Mouse (Mus musculus): ENCODE data around the gene Hist1h3e. TPM values are rescaled to one million over a fixed set of nuclear protein-coding genes. Genes with fewer than 3 reads are reported as not detected.
"Not testable (repeated sequence)": the region's sequence is repeated elsewhere in the genome, so short reads cannot be mapped to it uniquely, and the experiment has no call there.

Gene Hist1h3e
- polyA plus RNA-seq, 2 experiments: 7.0 to 36.1 TPM

GRCm38 (mm10) chr13:23551931-23552914, 9.9 kb downstream of the Hist1h3e start:
- WGBS: 57% methylated on average over 8 of the region's 8 CpGs
- no peaks in the 10 kb centered on the region for H3K9me3 ChIP-seq (ENCODE audit: control insufficient read depth, low read length)

DNA sequence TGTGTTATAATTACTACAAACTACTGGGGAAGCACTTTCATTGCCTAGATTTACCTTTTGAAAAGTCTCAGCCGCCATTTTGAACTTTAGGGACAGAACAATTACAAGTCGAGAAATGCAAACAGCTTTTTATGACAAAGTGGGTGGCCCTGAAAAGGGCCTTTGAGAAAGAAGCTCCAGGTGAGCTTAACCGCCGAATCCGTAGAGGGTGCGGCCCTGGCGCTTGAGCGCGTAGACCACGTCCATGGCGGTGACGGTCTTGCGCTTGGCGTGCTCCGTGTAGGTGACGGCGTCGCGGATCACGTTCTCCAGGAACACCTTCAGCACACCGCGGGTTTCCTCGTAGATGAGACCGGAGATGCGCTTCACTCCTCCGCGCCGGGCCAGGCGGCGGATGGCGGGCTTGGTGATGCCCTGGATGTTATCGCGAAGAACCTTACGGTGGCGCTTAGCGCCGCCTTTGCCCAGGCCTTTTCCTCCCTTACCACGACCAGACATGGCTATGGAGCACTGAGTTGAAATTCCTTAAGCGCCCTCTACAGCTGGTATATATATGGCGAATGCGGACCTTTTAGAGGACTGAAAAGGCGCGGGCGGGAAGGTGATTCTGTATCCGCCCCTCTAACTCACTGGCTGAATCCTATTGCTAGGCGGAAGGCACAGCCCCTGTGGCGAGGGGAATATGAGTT, 10.9 kb downstream of the Hist1h3e start, which contains the start of gene Hist1h4f:
TSS of gene Hist1h4f (minus strand) at position 503 of the 689 bp plus-strand sequence.
- Histone ChIP-seq H3K4me3 (replicated peaks; ENCODE audit: low read length) (peak within 1 kb of the TSS; percentile 36), H3K9ac (ENCODE audit: low read depth, low read length, severe bottlenecking) (peak within 1 kb of the TSS; percentile 48), H3K27ac (replicated peaks; ENCODE audit: low read depth, low read length) (peak within 1 kb of the TSS; percentile 69), H3K4me2 (replicated peaks; ENCODE audit: low read depth, low read length, severe bottlenecking) (peak within 1 kb of the TSS; percentile 46), H3K4me1 (ENCODE audit: control insufficient read depth, insufficient read depth, low read length) (peaks cover 13% of the 10 kb centered on the region)
- not testable (repeated sequence) for H3K27me3 ChIP-seq (ENCODE audit: control insufficient read depth, insufficient read depth, low read length); H3K36me3 ChIP-seq (ENCODE audit: control insufficient read depth, insufficient read depth, low read length); H3K9me3 ChIP-seq (ENCODE audit: control insufficient read depth, low read length)
- peak; percentile 86 for ATAC-seq (ENCODE audit: low FRiP score, low read depth)
- TF ChIP-seq POLR2A (IDR thresholded peaks at IDR 0.05; ENCODE audit: borderline replicate concordance, extremely low read depth, insufficient read depth, insufficient read length): peak; percentile 94; the same call in 1 of the 2 replicates
- DNase-seq (ENCODE audit: low spot score): peak; percentile 98
- WGBS: under 1% methylated on average over 26 of the region's 47 CpGs

More at GRCm38 (mm10) chr13:23551931-23552914, 9.9 kb downstream of the Hist1h3e start:
- peak overlapping the region; percentile 36 for H3K4me3 ChIP-seq (replicated peaks; ENCODE audit: low read length)
- H3K4me1 ChIP-seq (ENCODE audit: control insufficient read depth, insufficient read depth, low read length): peaks cover 15% of the 10 kb centered on the region
- TF ChIP-seq POLR2A (IDR thresholded peaks at IDR 0.05; ENCODE audit: borderline replicate concordance, extremely low read depth, insufficient read depth, insufficient read length): no peak
- DNase-seq (ENCODE audit: low spot score): no peak
- H3K27ac ChIP-seq (replicated peaks; ENCODE audit: low read depth, low read length): peak overlapping the region; percentile 69
- H3K4me2 ChIP-seq (replicated peaks; ENCODE audit: low read depth, low read length, severe bottlenecking): peak overlapping the region; percentile 46; the same call in 1 of the 2 replicates
- H3K27me3 ChIP-seq (ENCODE audit: control insufficient read depth, insufficient read depth, low read length): no peaks in the 10 kb centered on the region
- no peak for ATAC-seq (ENCODE audit: low FRiP score, low read depth)
- no peak overlapping the region for H3K9ac ChIP-seq (ENCODE audit: low read depth, low read length, severe bottlenecking)
- no peaks in the 10 kb centered on the region for H3K36me3 ChIP-seq (ENCODE audit: control insufficient read depth, insufficient read depth, low read length)

- ATAC-seq (ENCODE audit: low FRiP score, low read depth) (no peak), DNase-seq (ENCODE audit: low spot score) (no peak)
- Histone ChIP-seq H3K4me2 (replicated peaks; ENCODE audit: low read depth, low read length, severe bottlenecking) (peak overlapping the region; percentile 46), H3K4me3 (replicated peaks; ENCODE audit: low read length) (peak overlapping the region; percentile 36), H3K4me1 (ENCODE audit: control insufficient read depth, insufficient read depth, low read length) (peaks cover 13% of the 10 kb centered on the region), H3K27ac (replicated peaks; ENCODE audit: low read depth, low read length) (peak overlapping the region; percentile 69), H3K9ac (ENCODE audit: low read depth, low read length, severe bottlenecking) (peak overlapping the region; percentile 48), H3K36me3 (ENCODE audit: control insufficient read depth, insufficient read depth, low read length) (no peaks in the 10 kb centered on the region), H3K9me3 (ENCODE audit: control insufficient read depth, low read length) (no peaks in the 10 kb centered on the region), H3K27me3 (ENCODE audit: control insufficient read depth, insufficient read depth, low read length) (no peaks in the 10 kb centered on the region)
- 1% methylated on average over 3 of the region's 3 CpGs for WGBS
- TF ChIP-seq POLR2A (IDR thresholded peaks at IDR 0.05; ENCODE audit: borderline replicate concordance, extremely low read depth, insufficient read depth, insufficient read length): no peak
These were observed 11.4 kb downstream of the Hist1h3e start for GRCm38 (mm10) chr13:23550761-23551145.

- no peak overlapping the region for H3K4me3 ChIP-seq (replicated peaks; ENCODE audit: low read length)
- no peak overlapping the region for H3K4me2 ChIP-seq (replicated peaks; ENCODE audit: low read depth, low read length, severe bottlenecking)
- H3K4me1 ChIP-seq (ENCODE audit: control insufficient read depth, insufficient read depth, low read length): no peaks in the 10 kb centered on the region
- no peak for ATAC-seq (ENCODE audit: low FRiP score, low read depth)
- no peaks in the 10 kb centered on the region for H3K9me3 ChIP-seq (ENCODE audit: control insufficient read depth, low read length)
- no peak for DNase-seq (ENCODE audit: low spot score)
- no peak for TF ChIP-seq POLR2A (IDR thresholded peaks at IDR 0.05; ENCODE audit: borderline replicate concordance, extremely low read depth, insufficient read depth, insufficient read length)
- 81% methylated on average over 5 of the region's 5 CpGs for WGBS
- H3K9ac ChIP-seq (ENCODE audit: low read depth, low read length, severe bottlenecking): no peak overlapping the region
- H3K27me3 ChIP-seq (ENCODE audit: control insufficient read depth, insufficient read depth, low read length): no peaks in the 10 kb centered on the region
- H3K36me3 ChIP-seq (ENCODE audit: control insufficient read depth, insufficient read depth, low read length): no peaks in the 10 kb centered on the region
- no peak overlapping the region for H3K27ac ChIP-seq (replicated peaks; ENCODE audit: low read depth, low read length)
These were observed 15.5 kb downstream of the Hist1h3e start for GRCm38 (mm10) chr13:23546694-23547093.

GRCm38 (mm10) chr13:23544787-23545120, 17.4 kb downstream of the Hist1h3e start:
- WGBS: under 1% methylated on average over 8 of the region's 14 CpGs
- peak overlapping the region; percentile 61; the same call in 1 of the 2 replicates for H3K9ac ChIP-seq (ENCODE audit: low read depth, low read length, severe bottlenecking)
- H3K4me3 ChIP-seq (replicated peaks; ENCODE audit: low read length): peak overlapping the region; percentile 41
- peak overlapping the region; percentile 36; the same call in 1 of the 2 replicates for H3K4me2 ChIP-seq (replicated peaks; ENCODE audit: low read depth, low read length, severe bottlenecking)
- H3K27me3 ChIP-seq (ENCODE audit: control insufficient read depth, insufficient read depth, low read length); ATAC-seq (ENCODE audit: low FRiP score, low read depth); H3K4me1 ChIP-seq (ENCODE audit: control insufficient read depth, insufficient read depth, low read length); DNase-seq (ENCODE audit: low spot score); H3K27ac ChIP-seq (replicated peaks; ENCODE audit: low read depth, low read length); H3K9me3 ChIP-seq (ENCODE audit: control insufficient read depth, low read length); H3K36me3 ChIP-seq (ENCODE audit: control insufficient read depth, insufficient read depth, low read length): not testable (repeated sequence)
